Mouse (Mus musculus): ENCODE results near the gene Slc25a3.

DNA sequence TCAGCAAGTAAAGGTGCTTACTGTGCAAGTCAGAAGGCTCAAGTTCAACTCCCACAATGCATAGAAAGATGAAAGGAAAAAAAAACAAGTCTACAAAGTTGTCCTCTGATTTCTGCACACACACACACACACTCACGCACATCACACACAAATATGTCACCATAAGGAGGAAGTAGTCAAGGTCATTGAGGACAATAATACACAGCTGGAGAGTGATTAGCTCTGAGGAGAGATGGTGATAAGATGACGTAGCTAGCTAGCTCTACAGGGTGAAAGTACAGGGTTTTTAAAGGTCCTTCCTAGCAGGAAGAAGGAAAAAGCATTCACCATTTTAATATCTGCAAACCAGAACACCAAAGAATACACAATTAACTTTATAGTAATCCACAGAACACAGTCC is 3.5 kb upstream of the Slc25a3 start:
- TF ChIP-seq GATA1 (IDR thresholded peaks at IDR 0.05; ENCODE audit: borderline replicate concordance, low read length) (no peak), CTCF (IDR thresholded peaks at IDR 0.05; ENCODE audit: low read depth, low read length) (no peak), POLR2AphosphoS5 (IDR thresholded peaks at IDR 0.05; ENCODE audit: insufficient replicate concordance, low read depth, low read length) (no peak), GATA2 (IDR thresholded peaks at IDR 0.05; ENCODE audit: borderline replicate concordance, low read depth, low read length) (no peak)

All from G1E (cell line).